Mouse (Mus musculus): ENCODE measurements around the gene Mpp4. TPM values are rescaled to one million over a fixed set of nuclear protein-coding genes. Genes with fewer than 3 reads are reported as not detected.

The Mpp4 gene
- polyA plus RNA-seq (2012; ENCODE audit: insufficient read depth, low replicate concordance), result 0.12 TPM in 1 of 2 replicates, not detected in the other

- TF ChIP-seq FLI1 (IDR thresholded peaks at IDR 0.05; ENCODE audit: low read length) (no peak), GATA1 (IDR thresholded peaks at IDR 0.05; ENCODE audit: borderline replicate concordance, low read length) (no peak)
- no peaks in the 10 kb centered on the region for H3K27me3 ChIP-seq (replicated peaks)
- peaks cover 45% of the 10 kb centered on the region for H3K36me3 ChIP-seq (replicated peaks; ENCODE audit: low read length)
- peak within 1 kb of the TSS; percentile 76 for H3K4me3 ChIP-seq (replicated peaks)
- H3K9me3 ChIP-seq, result peaks cover 8% of the 10 kb centered on the region
- peaks cover 33% of the 10 kb centered on the region for H3K4me1 ChIP-seq
Measured at GRCm38 (mm10) chr1:59163030-59163461, at the start of gene Mpp4. TSS of gene Mpp4 (minus strand) at chr1:59163389.

GRCm38 (mm10) chr1:59212951-59213350 is 49.8 kb upstream of the Mpp4 start:
- TF ChIP-seq GATA1 (IDR thresholded peaks at IDR 0.05; ENCODE audit: borderline replicate concordance, low read length), result no peak
- TF ChIP-seq FLI1 (IDR thresholded peaks at IDR 0.05; ENCODE audit: low read length), result no peak
- Histone ChIP-seq H3K4me3 (replicated peaks) (no peak overlapping the region), H3K27me3 (replicated peaks) (no peaks in the 10 kb centered on the region), H3K4me1 (peaks cover 9% of the 10 kb centered on the region; the same call in 1 of the 2 replicates), H3K9me3 (no peaks in the 10 kb centered on the region), H3K36me3 (replicated peaks; ENCODE audit: low read length) (peaks cover 45% of the 10 kb centered on the region)

- H3K4me1 ChIP-seq, result peaks cover 7% of the 10 kb centered on the region; the same call in 1 of the 2 replicates
- no peak overlapping the region for H3K4me3 ChIP-seq (replicated peaks)
- H3K27me3 ChIP-seq (replicated peaks), result no peaks in the 10 kb centered on the region
- TF ChIP-seq FLI1 (IDR thresholded peaks at IDR 0.05; ENCODE audit: low read length), result no peak
- no peak for TF ChIP-seq GATA1 (IDR thresholded peaks at IDR 0.05; ENCODE audit: borderline replicate concordance, low read length)
- no peaks in the 10 kb centered on the region for H3K9me3 ChIP-seq
- H3K36me3 ChIP-seq (replicated peaks; ENCODE audit: low read length), result peaks cover 44% of the 10 kb centered on the region
Measured at GRCm38 (mm10) chr1:59212076-59212779, 49.0 kb upstream of the Mpp4 start.

GRCm38 (mm10) chr1:59211651-59212050 is 48.5 kb upstream of the Mpp4 start:
- H3K4me1 ChIP-seq, result peaks cover 7% of the 10 kb centered on the region; the same call in 1 of the 2 replicates
- no peak overlapping the region for H3K4me3 ChIP-seq (replicated peaks)
- no peaks in the 10 kb centered on the region for H3K9me3 ChIP-seq
- peaks cover 44% of the 10 kb centered on the region for H3K36me3 ChIP-seq (replicated peaks; ENCODE audit: low read length)
- no peak for TF ChIP-seq FLI1 (IDR thresholded peaks at IDR 0.05; ENCODE audit: low read length)
- TF ChIP-seq GATA1 (IDR thresholded peaks at IDR 0.05; ENCODE audit: borderline replicate concordance, low read length), result no peak
- no peaks in the 10 kb centered on the region for H3K27me3 ChIP-seq (replicated peaks)

- Histone ChIP-seq H3K4me1 (no peaks in the 10 kb centered on the region), H3K9me3 (no peaks in the 10 kb centered on the region), H3K4me3 (replicated peaks) (no peak overlapping the region), H3K27me3 (replicated peaks) (no peaks in the 10 kb centered on the region), H3K36me3 (replicated peaks; ENCODE audit: low read length) (peaks cover 37% of the 10 kb centered on the region)
- TF ChIP-seq GATA1 (IDR thresholded peaks at IDR 0.05; ENCODE audit: borderline replicate concordance, low read length) (no peak), FLI1 (IDR thresholded peaks at IDR 0.05; ENCODE audit: low read length) (no peak)
Measured at GRCm38 (mm10) chr1:59208331-59208730, 45.1 kb upstream of the Mpp4 start.

- Histone ChIP-seq H3K36me3 (replicated peaks; ENCODE audit: low read length) (peaks cover 52% of the 10 kb centered on the region), H3K4me3 (replicated peaks) (no peak overlapping the region), H3K27me3 (replicated peaks) (no peaks in the 10 kb centered on the region), H3K9me3 (no peaks in the 10 kb centered on the region), H3K4me1 (no peaks in the 10 kb centered on the region; the same call in 1 of the 2 replicates)
- TF ChIP-seq FLI1 (IDR thresholded peaks at IDR 0.05; ENCODE audit: low read length), result no peak
- no peak for TF ChIP-seq GATA1 (IDR thresholded peaks at IDR 0.05; ENCODE audit: borderline replicate concordance, low read length)
Measured at GRCm38 (mm10) chr1:59204489-59204888, 41.3 kb upstream of the Mpp4 start.

GRCm38 (mm10) chr1:59202367-59202766 is 39.2 kb upstream of the Mpp4 start:
- Histone ChIP-seq H3K27me3 (replicated peaks) (no peaks in the 10 kb centered on the region), H3K9me3 (no peaks in the 10 kb centered on the region), H3K36me3 (replicated peaks; ENCODE audit: low read length) (peaks cover 44% of the 10 kb centered on the region), H3K4me1 (no peaks in the 10 kb centered on the region; the same call in 1 of the 2 replicates), H3K4me3 (replicated peaks) (peak overlapping the region; percentile 42)
- TF ChIP-seq GATA1 (IDR thresholded peaks at IDR 0.05; ENCODE audit: borderline replicate concordance, low read length) (no peak), FLI1 (IDR thresholded peaks at IDR 0.05; ENCODE audit: low read length) (no peak)

GRCm38 (mm10) chr1:59201561-59201960 is 38.4 kb upstream of the Mpp4 start:
- Histone ChIP-seq H3K4me3 (replicated peaks) (no peak overlapping the region), H3K9me3 (no peaks in the 10 kb centered on the region), H3K4me1 (no peaks in the 10 kb centered on the region; the same call in 1 of the 2 replicates), H3K36me3 (replicated peaks; ENCODE audit: low read length) (peaks cover 43% of the 10 kb centered on the region), H3K27me3 (replicated peaks) (no peaks in the 10 kb centered on the region)
- TF ChIP-seq FLI1 (IDR thresholded peaks at IDR 0.05; ENCODE audit: low read length), result no peak
- TF ChIP-seq GATA1 (IDR thresholded peaks at IDR 0.05; ENCODE audit: borderline replicate concordance, low read length), result no peak

GRCm38 (mm10) chr1:59200960-59201359 is 37.8 kb upstream of the Mpp4 start:
- Histone ChIP-seq H3K9me3 (no peaks in the 10 kb centered on the region), H3K4me3 (replicated peaks) (no peak overlapping the region), H3K36me3 (replicated peaks; ENCODE audit: low read length) (peaks cover 48% of the 10 kb centered on the region), H3K27me3 (replicated peaks) (no peaks in the 10 kb centered on the region), H3K4me1 (peaks cover 5% of the 10 kb centered on the region)
- TF ChIP-seq FLI1 (IDR thresholded peaks at IDR 0.05; ENCODE audit: low read length) (no peak), GATA1 (IDR thresholded peaks at IDR 0.05; ENCODE audit: borderline replicate concordance, low read length) (no peak)

GRCm38 (mm10) chr1:59194979-59195378 is 31.8 kb upstream of the Mpp4 start:
- H3K9me3 ChIP-seq, result no peaks in the 10 kb centered on the region
- peaks cover 19% of the 10 kb centered on the region for H3K4me1 ChIP-seq
- TF ChIP-seq FLI1 (IDR thresholded peaks at IDR 0.05; ENCODE audit: low read length), result no peak
- TF ChIP-seq GATA1 (IDR thresholded peaks at IDR 0.05; ENCODE audit: borderline replicate concordance, low read length), result no peak
- H3K4me3 ChIP-seq (replicated peaks), result no peak overlapping the region
- no peaks in the 10 kb centered on the region for H3K27me3 ChIP-seq (replicated peaks)
- peaks cover 57% of the 10 kb centered on the region for H3K36me3 ChIP-seq (replicated peaks; ENCODE audit: low read length)
